In genomic region chr8:3313843-3314242, GRCm38 (mm10) we compare ENCODE assay signal across 25 mouse cellular contexts. TPM values are rescaled to one million over a fixed set of nuclear protein-coding genes. Genes with fewer than 3 reads are reported as not detected.
DNase-seq lines count a peak whose midpoint lies in the region; ATAC-seq and TF ChIP-seq lines count a peak whose summit lies in the region.
"Had no signal": no experiment of that assay in that cellular context is flagged by ENCODE, and none has a peak within 500 bp of the region (broad histone marks: within the 10 kb centered on the region; RNA-seq: fewer than 3 reads in every experiment).

No protein-coding gene starts in this region.

- no peak for TF ChIP-seq RAD21 in MEL (IDR thresholded peaks at IDR 0.05; ENCODE audit: low read depth, low read length)

- no peak for TF ChIP-seq EP300 in MEL (IDR thresholded peaks at IDR 0.05; ENCODE audit: low read depth in 1 of 2, low read length in 2 of 2)
- TF ChIP-seq EP300 in liver, postnatal 0 days (IDR thresholded peaks at IDR 0.05; ENCODE audit: low read depth), result no peak

- H3K4me1 ChIP-seq in MEL (ENCODE audit: control insufficient read depth in 1 of 2, insufficient read depth in 2 of 2, low read length in 2 of 2), result peaks cover 0 to 2% of the 10 kb centered on the region in 2 experiments; a peak in 3 of 4 replicates
- H3K4me1 ChIP-seq in liver, postnatal 0 days (ENCODE audit: insufficient read depth), result no peaks in the 10 kb centered on the region; the same call in 1 of the 2 replicates
- H3K4me1 ChIP-seq in midbrain, embryonic 15.5 days, result no peaks in the 10 kb centered on the region
- H3K4me1 ChIP-seq: embryonic facial prominence, embryonic 15.5 days; forebrain, embryonic 10.5 days; heart, embryonic 12.5 days; midbrain, embryonic 10.5 days had no signal

- TF ChIP-seq POLR2A in MEL (IDR thresholded peaks at IDR 0.05; ENCODE audit: control insufficient read depth in 1 of 2, insufficient read depth in 1 of 2, low read depth in 1 of 2, low read length in 2 of 2, poor library complexity in 1 of 2), result no peak

- peaks cover 0 to 6% of the 10 kb centered on the region in 2 experiments; a peak in 2 of 4 replicates for H3K36me3 ChIP-seq in MEL (ENCODE audit: control insufficient read depth in 1 of 2, insufficient read depth in 2 of 2, low read length in 2 of 2)
- H3K36me3 ChIP-seq in liver, postnatal 0 days (replicated peaks; ENCODE audit: insufficient read depth, low read length), result no peaks in the 10 kb centered on the region
- no peaks in the 10 kb centered on the region for H3K36me3 ChIP-seq in midbrain, embryonic 15.5 days (replicated peaks)
- H3K36me3 ChIP-seq: embryonic facial prominence, embryonic 15.5 days; forebrain, embryonic 10.5 days; G1E; heart, embryonic 12.5 days; midbrain, embryonic 10.5 days had no signal

- TF ChIP-seq CTCF in MEL (IDR thresholded peaks at IDR 0.05 in 2 of 3, conservative IDR thresholded peaks at IDR 0.05 in 1 of 3; ENCODE audit: control insufficient read depth in 1 of 3, insufficient read depth in 1 of 3, low read depth in 2 of 3, low read length in 3 of 3, poor library complexity in 1 of 3, severe bottlenecking in 1 of 3), result no peak
- no peak for TF ChIP-seq CTCF in liver, postnatal 0 days (IDR thresholded peaks at IDR 0.05; ENCODE audit: low read depth)

- no peak overlapping the region for H3K9ac ChIP-seq in MEL (ENCODE audit: control insufficient read depth, low read depth, low read length, poor library complexity, severe bottlenecking)
- H3K9ac ChIP-seq in liver, postnatal 0 days (replicated peaks), result no peak overlapping the region
- no peak overlapping the region for H3K9ac ChIP-seq in midbrain, embryonic 15.5 days
- H3K9ac ChIP-seq: embryonic facial prominence, embryonic 15.5 days; heart, embryonic 12.5 days had no signal

- peak overlapping the region; percentile 48; the same call in 1 of the 2 replicates for H3K27ac ChIP-seq in MEL (ENCODE audit: control insufficient read depth, low read depth, low read length)
- no peak overlapping the region; the same call in 1 of the 2 replicates for H3K27ac ChIP-seq in liver, postnatal 0 days (ENCODE audit: low read depth)
- H3K27ac ChIP-seq in midbrain, embryonic 15.5 days, result no peak overlapping the region
- H3K27ac ChIP-seq: embryonic facial prominence, embryonic 15.5 days; forebrain, embryonic 10.5 days; midbrain, embryonic 10.5 days had no signal

- no peak overlapping the region for H3K4me2 ChIP-seq in liver, postnatal 0 days (ENCODE audit: low read depth, low read length)
- H3K4me2 ChIP-seq in midbrain, embryonic 15.5 days, result no peak overlapping the region
- H3K4me2 ChIP-seq: embryonic facial prominence, embryonic 15.5 days; heart, embryonic 12.5 days had no signal

- WGBS in liver, postnatal 0 days (ENCODE audit: insufficient replicate concordance), result 28% methylated on average over 3 of the region's 3 CpGs
- 80% methylated on average over 3 of the region's 3 CpGs for whole genome bisulfite sequencing in midbrain, embryonic 15.5 days

- H3K79me2 ChIP-seq in MEL (ENCODE audit: control insufficient read depth, insufficient read depth, low read length, poor library complexity), result no peaks in the 10 kb centered on the region

- peak; percentile 43 for ATAC-seq in liver, postnatal 0 days
- no peak for ATAC-seq in midbrain, embryonic 15.5 days (replicated peaks)
- ATAC-seq in inflammation-experienced regulatory T-cells, adult 6 months, result no peak
- ATAC-seq: CD4-positive, CD25-positive, alpha-beta regulatory T cell, adult 4 months had no signal

- peak overlapping the region in 1 of 2 experiments; percentile 35; a peak in 1 of 4 replicates for H3K4me3 ChIP-seq in MEL (ENCODE audit: control insufficient read depth in 1 of 2, insufficient read depth in 1 of 2, low read depth in 2 of 2, low read length in 2 of 2)
- H3K4me3 ChIP-seq in liver, postnatal 0 days (ENCODE audit: low read depth, low read length), result no peak overlapping the region
- no peak overlapping the region for H3K4me3 ChIP-seq in midbrain, embryonic 15.5 days
- H3K4me3 ChIP-seq: embryonic facial prominence, embryonic 15.5 days; forebrain, embryonic 10.5 days; heart, embryonic 12.5 days; midbrain, embryonic 10.5 days had no signal

- H3K27me3 ChIP-seq in MEL (ENCODE audit: control insufficient read depth in 1 of 2, insufficient read depth in 2 of 2, low read length in 2 of 2), result no peaks in the 10 kb centered on the region
- H3K27me3 ChIP-seq in liver, postnatal 0 days (ENCODE audit: insufficient read depth, low read length), result no peaks in the 10 kb centered on the region
- no peaks in the 10 kb centered on the region for H3K27me3 ChIP-seq in midbrain, embryonic 15.5 days (replicated peaks)
- H3K27me3 ChIP-seq: embryonic facial prominence, embryonic 15.5 days; heart, embryonic 12.5 days had no signal

- no peaks in the 10 kb centered on the region for H3K9me3 ChIP-seq in MEL (replicated peaks; ENCODE audit: insufficient read depth, low read length)
- H3K9me3 ChIP-seq in liver, postnatal 0 days (ENCODE audit: low read length), result no peaks in the 10 kb centered on the region
- H3K9me3 ChIP-seq in midbrain, embryonic 15.5 days, result no peaks in the 10 kb centered on the region
- H3K9me3 ChIP-seq: embryonic facial prominence, embryonic 15.5 days; G1E had no signal

- DNase-seq in layer of hippocampus, adult 11-12 months (ENCODE audit: low spot score), result peak; percentile 15
- no peak for DNase-seq in layer of hippocampus, adult 18-20 months (ENCODE audit: low spot score in 2 of 2)
- DNase-seq in 416B (ENCODE audit: low read depth) (peak; percentile 59), MEL (ENCODE audit: low read depth, low spot score) (peak; percentile 66)
- DNase-seq in liver, postnatal 0 days, result no peak
- no peak for DNase-seq in thymus, postnatal 4 days
- DNase-seq: adrenal gland, adult 8-10 months; cerebellum, adult 2 months; gastrocnemius, postnatal 14 days; heart, postnatal 4 days; kidney, adult 8-10 months; lung, adult 2 months; right cerebral cortex, postnatal 14 days; thymus, postnatal 36 days had no signal

TF ChIP-seq in MEL, 35 proteins besides CTCF, POLR2A, EP300 and RAD21:
- peak; percentile 33; the same call in 1 of the 2 replicates for TF ChIP-seq MXI1 (IDR thresholded peaks at IDR 0.05; ENCODE audit: low read depth, low read length)
- no peak for TF ChIP-seq MYB (IDR thresholded peaks at IDR 0.05; ENCODE audit: low read depth, low read length)
- TF ChIP-seq MYC (IDR thresholded peaks at IDR 0.05; ENCODE audit: low read depth, low read length), result 0 out of 2 replicates have a peak, but pooled peaks have one; percentile 43
- TF ChIP-seq MAX (IDR thresholded peaks at IDR 0.05; ENCODE audit: low read length), result 0 out of 2 replicates have a peak, but pooled peaks have one; percentile 43

RNA-seq across cellular contexts. Expression of gene Insr, which starts 34.4 kb away (rescaled TPM):
- total RNA-seq in layer of hippocampus, adult 18-20 months (2021), result 10 to 100 TPM; 46.9 to 47.6 TPM
- total RNA-seq in MEL (2012; rRNA removed), result 5.2 and 5.3 TPM in 2 replicates
- 1 to 10 TPM in 1 of 2 experiments, not detected in 1; 7.6 TPM for polyA plus RNA-seq in MEL (2012; ENCODE audit: insufficient read depth in 1 of 2, insufficient read length in 2 of 2, low read depth in 1 of 2, low replicate concordance in 2 of 2, missing spikeins in 1 of 2)
- 28.9 and 31.3 TPM in 2 replicates for polyA plus RNA-seq in liver, postnatal 0 days (2015; fragmentation: Nextera tagmentation; extraction: Ambion mirVana)
- polyA plus RNA-seq in midbrain, embryonic 15.5 days (2015; fragmentation: Nextera tagmentation; extraction: Ambion mirVana), result 64.0 and 64.4 TPM in 2 replicates
- polyA plus RNA-seq in inflammation-experienced regulatory T-cells, adult 6 months (2017; shearing (Covaris generic)), result 10 to 100 TPM in 2 of 3 experiments, 1 to 10 TPM in 1; 3.8 to 13.2 (median 12.0) TPM

RNA-seq across cellular contexts. Expression of gene A430078G23Rik, which starts 39.4 kb away (rescaled TPM):
- total RNA-seq in layer of hippocampus, adult 18-20 months (2021), result not detected
- total RNA-seq in MEL (2012; rRNA removed), result 2.0 and 2.8 TPM in 2 replicates
- polyA plus RNA-seq in MEL (2012; ENCODE audit: insufficient read depth in 1 of 2, insufficient read length in 2 of 2, low read depth in 1 of 2, low replicate concordance in 2 of 2, missing spikeins in 1 of 2), result 1 to 10 TPM in 1 of 2 experiments, not detected in 1; 3.8 TPM
- 1.2 and 1.7 TPM in 2 replicates for polyA plus RNA-seq in liver, postnatal 0 days (2015; fragmentation: Nextera tagmentation; extraction: Ambion mirVana)
- polyA plus RNA-seq in midbrain, embryonic 15.5 days (2015; fragmentation: Nextera tagmentation; extraction: Ambion mirVana), result not detected in 2 replicates
- polyA plus RNA-seq in inflammation-experienced regulatory T-cells, adult 6 months (2017; shearing (Covaris generic)), result 10 to 100 TPM; 29.9 to 51.2 (median 36.9) TPM
- total RNA-seq: left cerebral cortex, adult 18-20 months had no signal
- polyA plus RNA-seq: cerebellum, adult 2 months; forebrain, embryonic 10.5 days; heart, embryonic 12.5 days; limb, embryonic 11.5 days; midbrain, embryonic 10.5 days; neural tube, embryonic 14.5 days had no signal

Comparison
In these comparisons a context has a peak if more than half of its experiments do, and no peak if none do; other contexts are left out.
1. DNase-seq: peak in layer of hippocampus, adult 11-12 months (single experiment), 416B (single experiment) and MEL (single experiment); none in layer of hippocampus, adult 18-20 months (0 of 2), liver, postnatal 0 days (single experiment) and thymus, postnatal 4 days (single experiment).
2. RNA of gene A430078G23Rik, which starts 39.4 kb away (polyA plus RNA-seq): 29.9 to 51.2 TPM in inflammation-experienced regulatory T-cells, adult 6 months; 3.8 TPM in MEL, 1.2 to 1.7 TPM in liver, postnatal 0 days and not detected in midbrain, embryonic 15.5 days; every median in the first group is over 4 times any median in the second.